In the genomic region with DNA sequence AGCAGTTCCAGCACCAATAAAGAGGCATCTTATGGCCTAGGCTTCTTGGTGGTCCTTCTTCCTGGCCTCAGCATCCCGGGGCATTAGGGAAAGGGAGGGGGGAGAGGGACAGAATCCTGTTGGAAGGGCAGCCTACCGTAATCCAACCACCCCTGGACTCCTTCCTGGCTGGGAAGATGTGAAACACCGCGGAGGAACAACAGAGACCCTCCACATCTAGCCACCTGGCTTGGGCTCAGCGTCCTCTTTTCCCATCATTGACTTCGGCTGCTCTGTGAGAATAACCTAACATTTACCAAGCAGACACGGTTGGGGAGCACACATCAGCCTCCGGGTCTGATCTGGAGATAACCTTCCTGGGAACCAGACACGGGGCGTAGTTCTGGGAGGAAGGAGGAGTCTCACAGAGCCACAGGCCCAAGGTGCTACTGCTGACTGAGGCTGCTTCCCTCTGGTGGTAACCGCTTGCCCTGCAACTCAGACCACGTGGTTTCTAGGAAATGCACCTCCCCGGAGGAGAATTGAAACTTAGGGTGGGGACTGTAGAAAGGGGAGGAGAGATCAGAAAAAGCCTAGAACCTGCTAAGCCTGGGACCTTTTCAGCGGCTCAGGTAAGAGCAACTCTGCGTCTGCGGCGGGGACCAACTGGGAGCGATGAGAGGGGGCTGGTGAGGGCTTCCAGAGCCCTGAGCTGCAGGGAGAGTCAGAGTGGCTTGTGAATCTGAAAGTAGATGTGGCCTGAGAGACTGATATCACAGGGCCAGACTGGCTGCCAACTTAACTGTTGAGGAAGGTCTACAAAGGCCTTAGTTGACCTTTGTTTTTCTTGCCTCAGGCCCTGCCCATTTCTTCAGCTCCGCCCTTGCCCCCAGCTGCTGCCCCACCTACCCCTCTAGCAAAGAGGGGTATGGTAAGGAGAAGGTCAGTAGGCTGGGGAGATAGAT, we compare ENCODE assay signal across 7 mouse cellular contexts. TPM values are rescaled to one million over a fixed set of nuclear protein-coding genes. Genes with fewer than 3 reads are reported as not detected.
A peak's percentile ranks its signal among the peaks of the same experiment; 100 is the strongest.
DNase-seq lines count a peak whose midpoint lies in the region; ATAC-seq and TF ChIP-seq lines count a peak whose summit lies in the region.

No protein-coding gene starts in this region.

- peak; percentile 93 for DNase-seq in adrenal gland, postnatal 10 days
- DNase-seq in embryonic facial prominence, embryonic 10.5 days (ENCODE audit: low spot score): peak; percentile 87
- peak; percentile 65 for DNase-seq in gonadal fat pad, adult 2 months (ENCODE audit: low read depth)
- DNase-seq in left cerebral cortex, postnatal 4 days: peak; percentile 85

- peak; percentile 47 for TF ChIP-seq POLR2A in small intestine, adult 2 months (IDR thresholded peaks at IDR 0.05; ENCODE audit: low read depth, low read length)

- H3K27me3 ChIP-seq in embryonic facial prominence, embryonic 10.5 days (replicated peaks; ENCODE audit: low read depth, poor library complexity, severe bottlenecking): no peaks in the 10 kb centered on the region
- H3K27me3 ChIP-seq in intestine, postnatal 0 days (replicated peaks; ENCODE audit: control insufficient read depth, insufficient read depth, low read length): no peaks in the 10 kb centered on the region
- no peaks in the 10 kb centered on the region for H3K27me3 ChIP-seq in midbrain, embryonic 12.5 days
- H3K27me3 ChIP-seq in small intestine, adult 2 months (ENCODE audit: control insufficient read depth, insufficient read depth, low read length): no peaks in the 10 kb centered on the region

- H3K9me3 ChIP-seq in embryonic facial prominence, embryonic 10.5 days: no peaks in the 10 kb centered on the region
- H3K9me3 ChIP-seq in intestine, postnatal 0 days (ENCODE audit: control insufficient read depth): no peaks in the 10 kb centered on the region
- H3K9me3 ChIP-seq in midbrain, embryonic 12.5 days: no peaks in the 10 kb centered on the region

- intact Hi-C loops in left cerebral cortex, postnatal 4 days (cut with DNase I): no loop called here

- TF ChIP-seq CTCF in intestine, postnatal 0 days (IDR thresholded peaks at IDR 0.05; ENCODE audit: low read depth): peak; percentile 98
- TF ChIP-seq CTCF in small intestine, adult 2 months (IDR thresholded peaks at IDR 0.05; ENCODE audit: extremely low read depth, insufficient read length, insufficient replicate concordance, low read depth, low read length): peak; percentile 90

- H3K36me3 ChIP-seq in embryonic facial prominence, embryonic 10.5 days (replicated peaks): peaks cover 95% of the 10 kb centered on the region
- H3K36me3 ChIP-seq in intestine, postnatal 0 days (ENCODE audit: control insufficient read depth, insufficient read depth): peaks cover 79% of the 10 kb centered on the region
- peaks cover 82% of the 10 kb centered on the region for H3K36me3 ChIP-seq in midbrain, embryonic 12.5 days
- H3K36me3 ChIP-seq in small intestine, adult 2 months (ENCODE audit: control insufficient read depth, insufficient read depth, low read length): peaks cover 79% of the 10 kb centered on the region

- 19% methylated on average over 19 of the region's 19 CpGs for WGBS in embryonic facial prominence, embryonic 10.5 days
- 12% methylated on average over 19 of the region's 19 CpGs for WGBS in intestine, postnatal 0 days
- WGBS in midbrain, embryonic 12.5 days: 27% methylated on average over 19 of the region's 19 CpGs
- 7% methylated on average over 19 of the region's 19 CpGs for WGBS in small intestine, adult 2 months

- peaks cover 20% of the 10 kb centered on the region for H3K4me1 ChIP-seq in embryonic facial prominence, embryonic 10.5 days
- H3K4me1 ChIP-seq in intestine, postnatal 0 days (replicated peaks; ENCODE audit: control insufficient read depth, insufficient read depth, low read length): 0 out of 2 replicates have a peak, but pooled peaks cover 11% of the 10 kb centered on the region
- H3K4me1 ChIP-seq in midbrain, embryonic 12.5 days: peaks cover 10% of the 10 kb centered on the region; the same call in 1 of the 2 replicates
- peaks cover 23% of the 10 kb centered on the region; the same call in 1 of the 2 replicates for H3K4me1 ChIP-seq in small intestine, adult 2 months (ENCODE audit: control insufficient read depth, insufficient read depth, insufficient read length, low read length)

- ATAC-seq in intestine, postnatal 0 days: peak; percentile 83
- peak; percentile 79 for ATAC-seq in midbrain, embryonic 12.5 days (ENCODE audit: low FRiP score, low read depth)

- H3K4me2 ChIP-seq in intestine, postnatal 0 days (replicated peaks; ENCODE audit: low read depth): peak overlapping the region; percentile 68
- H3K4me2 ChIP-seq in midbrain, embryonic 12.5 days (replicated peaks): peak overlapping the region; percentile 34

- peak overlapping the region; percentile 66 for H3K9ac ChIP-seq in intestine, postnatal 0 days (ENCODE audit: low read depth, low read length)
- H3K9ac ChIP-seq in midbrain, embryonic 12.5 days (replicated peaks): peak overlapping the region; percentile 39; the same call in 1 of the 2 replicates

- peak overlapping the region; percentile 46 for H3K4me3 ChIP-seq in embryonic facial prominence, embryonic 10.5 days
- peak overlapping the region; percentile 55 for H3K4me3 ChIP-seq in intestine, postnatal 0 days (ENCODE audit: low read depth, low read length)
- H3K4me3 ChIP-seq in midbrain, embryonic 12.5 days: peak overlapping the region; percentile 12; the same call in 1 of the 2 replicates
- H3K4me3 ChIP-seq in small intestine, adult 2 months (ENCODE audit: low read depth, low read length): peak overlapping the region; percentile 78

- H3K27ac ChIP-seq in embryonic facial prominence, embryonic 10.5 days (replicated peaks): peak overlapping the region; percentile 74
- H3K27ac ChIP-seq in intestine, postnatal 0 days (ENCODE audit: low read depth, low read length): peak overlapping the region; percentile 94
- no peak overlapping the region for H3K27ac ChIP-seq in midbrain, embryonic 12.5 days (replicated peaks)
- H3K27ac ChIP-seq in small intestine, adult 2 months (ENCODE audit: insufficient read depth, low read depth, low read length): peak overlapping the region; percentile 100

RNA-seq across cellular contexts. Expression of a gene that starts 0.5 kb away (rescaled TPM):
- 10 to 100 TPM in 1 of 2 experiments, 1 to 10 TPM in 1; 9.7 to 13.3 TPM for total RNA-seq in adrenal gland, postnatal 10 days (2021)
- 7.2 and 8.0 TPM in 2 replicates for polyA plus RNA-seq in embryonic facial prominence, embryonic 10.5 days (2016; fragmentation: Nextera tagmentation; extraction: Ambion mirVana)
- polyA plus RNA-seq in gonadal fat pad, adult 2 months (2012; rRNA removed): 63.1 and 66.8 TPM in 2 replicates
- polyA plus RNA-seq in intestine, postnatal 0 days (2015; fragmentation: Nextera tagmentation; extraction: Ambion mirVana): 44.7 and 46.9 TPM in 2 replicates
- total RNA-seq in left cerebral cortex, postnatal 4 days (2021): 10 to 100 TPM; 11.5 to 15.7 TPM
- polyA plus RNA-seq in midbrain, embryonic 12.5 days (2016; fragmentation: Nextera tagmentation; extraction: Ambion mirVana): 9.4 and 11.5 TPM in 2 replicates
- polyA plus RNA-seq in small intestine, adult 2 months (2012; rRNA removed): 29.3 and 77.6 TPM in 2 replicates

RNA-seq across cellular contexts. Expression of a gene that starts 12.4 kb away (rescaled TPM):
- 10 to 100 TPM; 26.7 to 36.2 TPM for total RNA-seq in adrenal gland, postnatal 10 days (2021)
- polyA plus RNA-seq in embryonic facial prominence, embryonic 10.5 days (2016; fragmentation: Nextera tagmentation; extraction: Ambion mirVana): 18.6 and 21.4 TPM in 2 replicates
- 29.9 and 31.3 TPM in 2 replicates for polyA plus RNA-seq in gonadal fat pad, adult 2 months (2012; rRNA removed)
- 18.2 and 24.0 TPM in 2 replicates for polyA plus RNA-seq in intestine, postnatal 0 days (2015; fragmentation: Nextera tagmentation; extraction: Ambion mirVana)
- 10 to 100 TPM; 33.3 to 47.7 TPM for total RNA-seq in left cerebral cortex, postnatal 4 days (2021)
- 20.0 and 20.5 TPM in 2 replicates for polyA plus RNA-seq in midbrain, embryonic 12.5 days (2016; fragmentation: Nextera tagmentation; extraction: Ambion mirVana)
- 28.8 and 65.8 TPM in 2 replicates for polyA plus RNA-seq in small intestine, adult 2 months (2012; rRNA removed)

RNA-seq across cellular contexts. Expression of a gene that starts 13.0 kb away (rescaled TPM):
- 100 to 1,000 TPM; 349 to 362 TPM for total RNA-seq in adrenal gland, postnatal 10 days (2021)
- 173 and 186 TPM in 2 replicates for polyA plus RNA-seq in embryonic facial prominence, embryonic 10.5 days (2016; fragmentation: Nextera tagmentation; extraction: Ambion mirVana)
- 85.1 and 122 TPM in 2 replicates for polyA plus RNA-seq in gonadal fat pad, adult 2 months (2012; rRNA removed)
- 481 and 514 TPM in 2 replicates for polyA plus RNA-seq in intestine, postnatal 0 days (2015; fragmentation: Nextera tagmentation; extraction: Ambion mirVana)
- total RNA-seq in left cerebral cortex, postnatal 4 days (2021): 100 to 1,000 TPM in 1 of 2 experiments, 10 to 100 TPM in 1; 98.8 to 106 TPM
- 192 and 215 TPM in 2 replicates for polyA plus RNA-seq in midbrain, embryonic 12.5 days (2016; fragmentation: Nextera tagmentation; extraction: Ambion mirVana)
- polyA plus RNA-seq in small intestine, adult 2 months (2012; rRNA removed): 85.3 and 142 TPM in 2 replicates

RNA-seq across cellular contexts. Expression of a gene that starts 13.9 kb away (rescaled TPM):
- 1 to 10 TPM; 2.0 to 2.9 TPM for total RNA-seq in adrenal gland, postnatal 10 days (2021)
- 6.5 and 7.1 TPM in 2 replicates for polyA plus RNA-seq in embryonic facial prominence, embryonic 10.5 days (2016; fragmentation: Nextera tagmentation; extraction: Ambion mirVana)
- 8.0 and 30.7 TPM in 2 replicates for polyA plus RNA-seq in gonadal fat pad, adult 2 months (2012; rRNA removed)
- 29.8 and 30.1 TPM in 2 replicates for polyA plus RNA-seq in intestine, postnatal 0 days (2015; fragmentation: Nextera tagmentation; extraction: Ambion mirVana)
- 1 to 10 TPM; 2.6 to 3.8 TPM for total RNA-seq in left cerebral cortex, postnatal 4 days (2021)
- 6.6 and 7.3 TPM in 2 replicates for polyA plus RNA-seq in midbrain, embryonic 12.5 days (2016; fragmentation: Nextera tagmentation; extraction: Ambion mirVana)
- polyA plus RNA-seq in small intestine, adult 2 months (2012; rRNA removed): 8.7 and 19.2 TPM in 2 replicates

RNA-seq across cellular contexts. Expression of a gene that starts 18.8 kb away (rescaled TPM):
- total RNA-seq in adrenal gland, postnatal 10 days (2021): 10 to 100 TPM; 43.9 to 57.2 TPM
- polyA plus RNA-seq in embryonic facial prominence, embryonic 10.5 days (2016; fragmentation: Nextera tagmentation; extraction: Ambion mirVana): 6.0 and 6.6 TPM in 2 replicates
- polyA plus RNA-seq in gonadal fat pad, adult 2 months (2012; rRNA removed): 37.4 and 62.0 TPM in 2 replicates
- polyA plus RNA-seq in intestine, postnatal 0 days (2015; fragmentation: Nextera tagmentation; extraction: Ambion mirVana): 21.6 TPM in 2 replicates
- 10 to 100 TPM; 27.8 to 36.4 TPM for total RNA-seq in left cerebral cortex, postnatal 4 days (2021)
- 6.4 and 6.7 TPM in 2 replicates for polyA plus RNA-seq in midbrain, embryonic 12.5 days (2016; fragmentation: Nextera tagmentation; extraction: Ambion mirVana)
- polyA plus RNA-seq in small intestine, adult 2 months (2012; rRNA removed): 12.2 and 23.0 TPM in 2 replicates

Comparison
In these comparisons a context has a peak if more than half of its experiments do, and no peak if none do; other contexts are left out.
1. H3K4me3 ChIP-seq: peak in every context shown above with its lines; median percentile 78 in small intestine, adult 2 months; 55 in intestine, postnatal 0 days; 46 in embryonic facial prominence, embryonic 10.5 days; 12 in midbrain, embryonic 12.5 days.